Mouse (Mus musculus) spleen, postnatal 10 days (tissue): ENCODE measurements around the gene Cox6b1.
A peak's percentile ranks its signal among the peaks of the same experiment; 100 is the strongest.

ENCODE experiments used
- DNase-seq, 2 experiments: peaks; one replicate each; pipeline ENCODE4 v3.0.0; 2021 to 2022; ENCODE audit warnings: low spot score in 2 of 2

The Cox6b1 gene

DNA sequence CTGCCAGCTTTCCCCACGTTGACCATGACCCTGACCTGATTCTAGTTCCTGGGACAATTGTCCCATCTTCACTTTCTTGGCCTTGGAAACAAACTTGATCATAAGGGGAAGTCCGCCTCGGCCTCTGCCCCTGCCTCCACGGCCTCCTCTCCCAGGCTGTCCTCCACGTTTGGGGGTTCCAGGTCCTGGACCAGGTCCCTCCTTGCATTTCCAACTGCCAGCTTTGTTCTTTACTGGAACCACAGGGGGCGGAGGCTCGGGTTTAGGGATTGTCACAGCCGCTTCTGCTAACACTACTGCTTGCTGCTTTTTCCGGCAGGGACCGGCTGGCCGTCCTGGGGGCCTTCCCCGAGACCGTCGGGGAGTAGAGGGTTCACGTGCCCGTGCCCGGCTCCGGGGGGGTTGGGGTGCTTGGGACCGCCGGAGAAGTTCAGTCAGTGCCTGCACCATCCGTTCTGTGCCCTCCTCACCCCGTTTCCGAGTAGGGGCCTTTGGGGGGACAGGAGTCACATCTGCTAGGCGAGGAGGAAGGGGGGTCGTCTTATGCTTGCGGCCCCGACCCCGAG lies 39.4 kb downstream of the Cox6b1 start:
- DNase-seq, result no peak

DNA sequence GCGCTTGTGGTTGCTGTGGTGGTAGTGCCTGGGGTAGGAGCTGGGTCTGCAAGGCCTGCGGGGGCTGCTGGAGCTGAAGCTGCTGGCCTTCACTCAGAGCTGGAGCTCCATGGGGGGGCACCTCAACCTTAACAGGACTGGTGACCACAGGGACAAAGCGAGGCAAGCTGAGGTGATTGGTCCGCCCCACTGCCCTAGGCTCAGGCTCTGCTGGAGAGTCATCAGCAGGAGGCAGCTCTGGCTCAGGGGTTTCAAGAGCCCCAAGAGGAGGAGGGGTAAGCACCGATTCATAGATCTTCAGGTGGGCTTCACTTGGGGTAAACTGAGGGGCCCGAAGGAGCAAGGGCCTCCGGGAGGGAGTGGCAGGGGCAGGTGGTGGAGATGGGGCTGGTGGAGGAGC lies 40.8 kb downstream of the Cox6b1 start:
- DNase-seq, result no peak

GRCm38 (mm10) chr7:30584339-30584738 lies 41.6 kb downstream of the Cox6b1 start:
- no peak for DNase-seq

- no peak for DNase-seq
Measured at GRCm38 (mm10) chr7:30581547-30581946, 44.4 kb downstream of the Cox6b1 start.

DNA sequence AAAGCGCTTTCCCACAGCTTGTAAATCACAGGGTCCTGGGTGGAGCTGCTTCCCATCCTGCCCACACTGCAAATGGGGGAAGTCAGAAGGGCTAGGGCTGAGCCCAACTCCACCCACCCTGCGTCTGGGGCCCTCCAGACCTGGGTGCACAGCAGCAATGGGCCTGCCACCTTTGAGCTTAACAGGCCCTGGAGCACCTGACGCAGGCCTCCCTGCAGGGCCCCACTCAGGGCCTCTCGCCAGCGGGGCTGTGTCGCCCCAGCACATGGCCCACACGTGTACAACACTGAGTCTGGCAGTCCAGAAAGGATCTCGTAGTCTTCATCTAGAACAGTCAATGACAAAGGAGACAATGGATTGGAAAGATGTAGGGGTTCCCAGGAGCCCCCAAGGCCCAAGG lies 46.0 kb downstream of the Cox6b1 start:
- DNase-seq, result no peak

GRCm38 (mm10) chr7:30572969-30573368 lies 53.0 kb downstream of the Cox6b1 start:
- peak in 1 of 2 experiments; percentile 82 for DNase-seq

GRCm38 (mm10) chr7:30572389-30572788 lies 53.6 kb downstream of the Cox6b1 start:
- no peak for DNase-seq

GRCm38 (mm10) chr7:30567555-30567954 lies 58.4 kb downstream of the Cox6b1 start:
- DNase-seq, result no peak
